Mouse (Mus musculus): ENCODE data around the gene Igfbpl1. TPM values are rescaled to one million over a fixed set of nuclear protein-coding genes. Genes with fewer than 3 reads are reported as not detected.

The Igfbpl1 gene
- polyA plus RNA-seq, 1 experiment from 2014 or later, result 57.0 TPM

- WGBS, result 64% methylated on average over 13 of the region's 13 CpGs
- no peak for ATAC-seq (replicated peaks)
- peaks cover 8% of the 10 kb centered on the region for H3K4me1 ChIP-seq
Observed at GRCm38 (mm10) chr4:45789263-45789958, 37.3 kb downstream of the Igfbpl1 start.

GRCm38 (mm10) chr4:45788446-45789081 is 38.2 kb downstream of the Igfbpl1 start:
- H3K4me2 ChIP-seq, result no peak overlapping the region
- no peak overlapping the region for H3K9ac ChIP-seq
- no peak for ATAC-seq (replicated peaks)
- peaks cover 8% of the 10 kb centered on the region for H3K4me1 ChIP-seq
- no peaks in the 10 kb centered on the region for H3K9me3 ChIP-seq
- no peak overlapping the region for H3K27ac ChIP-seq
- WGBS, result 86% methylated on average over 13 of the region's 13 CpGs
- no peak overlapping the region for H3K4me3 ChIP-seq
- no peaks in the 10 kb centered on the region for H3K27me3 ChIP-seq (replicated peaks)
- no peaks in the 10 kb centered on the region for H3K36me3 ChIP-seq (replicated peaks)

More at GRCm38 (mm10) chr4:45789263-45789958, 37.3 kb downstream of the Igfbpl1 start:
- Histone ChIP-seq H3K4me2 (no peak overlapping the region), H3K4me3 (no peak overlapping the region), H3K36me3 (replicated peaks) (no peaks in the 10 kb centered on the region), H3K9me3 (no peaks in the 10 kb centered on the region), H3K9ac (no peak overlapping the region), H3K27me3 (replicated peaks) (no peaks in the 10 kb centered on the region), H3K27ac (no peak overlapping the region)

DNA sequence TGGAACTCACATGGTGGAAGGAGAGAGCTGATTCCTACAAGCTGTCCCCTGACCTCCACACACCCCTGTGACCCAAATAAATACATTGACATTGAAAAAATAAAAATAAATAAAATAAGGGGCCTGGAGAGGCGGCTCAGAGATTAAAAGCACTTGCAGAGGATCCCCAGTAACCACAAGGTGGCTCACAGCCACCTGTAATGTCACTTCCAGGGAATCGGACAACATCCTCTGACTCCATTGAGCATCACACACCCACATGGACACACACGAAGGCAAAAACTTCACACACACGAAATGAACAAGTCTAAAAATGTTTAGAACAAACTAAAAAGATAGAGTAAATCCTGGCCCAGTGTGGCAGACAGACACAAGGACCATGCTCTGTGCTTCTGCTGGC is 40.0 kb downstream of the Igfbpl1 start:
- Histone ChIP-seq H3K4me1 (peaks cover 8% of the 10 kb centered on the region), H3K9me3 (no peaks in the 10 kb centered on the region), H3K27me3 (replicated peaks) (no peaks in the 10 kb centered on the region), H3K9ac (no peak overlapping the region), H3K36me3 (replicated peaks) (no peaks in the 10 kb centered on the region), H3K27ac (no peak overlapping the region), H3K4me2 (no peak overlapping the region), H3K4me3 (no peak overlapping the region)
- no peak for ATAC-seq (replicated peaks)
- 56% methylated on average over 4 of the region's 4 CpGs for WGBS

DNA sequence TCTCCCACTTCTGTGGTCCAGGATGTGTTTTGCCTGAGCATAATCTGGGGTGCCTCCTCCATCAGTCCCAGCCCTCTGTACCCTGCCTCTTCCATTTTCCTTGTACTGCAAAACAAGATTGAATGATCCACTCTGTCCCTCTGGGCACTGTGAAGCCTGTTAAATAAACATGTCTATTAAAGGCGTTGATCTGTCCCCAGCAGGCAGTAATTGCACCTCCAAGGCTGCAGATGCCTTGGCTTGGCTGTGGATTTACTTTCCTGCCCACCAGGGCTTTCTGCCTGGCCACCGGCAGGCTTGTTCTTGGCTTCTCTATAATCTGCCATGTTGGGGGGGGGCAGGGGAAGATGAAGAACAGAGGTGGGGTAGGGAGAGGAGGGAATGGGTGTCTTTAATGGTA is 40.8 kb downstream of the Igfbpl1 start:
- H3K4me2 ChIP-seq, result no peak overlapping the region
- H3K4me3 ChIP-seq, result no peak overlapping the region
- H3K9me3 ChIP-seq, result no peaks in the 10 kb centered on the region
- no peak overlapping the region for H3K9ac ChIP-seq
- no peak for ATAC-seq (replicated peaks)
- peaks cover 8% of the 10 kb centered on the region for H3K4me1 ChIP-seq
- no peaks in the 10 kb centered on the region for H3K36me3 ChIP-seq (replicated peaks)
- no peak overlapping the region for H3K27ac ChIP-seq
- WGBS, result 20% methylated on average over 2 of the region's 2 CpGs
- H3K27me3 ChIP-seq (replicated peaks), result no peaks in the 10 kb centered on the region

- no peak for ATAC-seq (replicated peaks)
- Histone ChIP-seq H3K27me3 (replicated peaks) (no peaks in the 10 kb centered on the region), H3K4me3 (no peak overlapping the region), H3K9ac (no peak overlapping the region), H3K27ac (no peak overlapping the region), H3K9me3 (no peaks in the 10 kb centered on the region), H3K4me2 (no peak overlapping the region), H3K36me3 (replicated peaks) (no peaks in the 10 kb centered on the region), H3K4me1 (peaks cover 8% of the 10 kb centered on the region; the same call in 1 of the 2 replicates)
- WGBS, result 67% methylated on average over 1 of the region's 1 CpGs
Observed at GRCm38 (mm10) chr4:45783671-45784070, 43.1 kb downstream of the Igfbpl1 start.

DNA sequence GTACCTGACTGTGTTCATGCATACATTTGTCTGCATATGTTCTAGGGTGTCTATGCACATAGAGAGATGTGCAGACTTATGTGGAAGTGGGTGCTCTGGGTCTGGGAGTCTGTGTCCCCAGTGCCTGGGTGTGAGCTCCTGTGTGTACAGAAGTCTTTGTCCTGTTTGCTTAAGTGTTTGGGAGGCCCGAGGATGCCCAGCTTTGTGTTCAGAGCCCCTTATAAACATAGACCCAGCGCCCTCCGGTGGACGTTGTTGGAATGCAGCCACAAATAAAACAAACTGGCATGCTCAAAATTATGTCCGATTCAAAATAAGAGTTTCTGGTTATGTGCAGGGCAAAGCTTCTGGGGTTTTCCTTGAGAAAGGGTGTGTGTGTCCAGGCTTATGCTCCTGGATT is 55.1 kb downstream of the Igfbpl1 start:
- Histone ChIP-seq H3K4me1 (peaks cover 39% of the 10 kb centered on the region), H3K27ac (peak overlapping the region; percentile 66), H3K36me3 (replicated peaks) (no peaks in the 10 kb centered on the region), H3K4me3 (no peak overlapping the region), H3K9ac (no peak overlapping the region), H3K27me3 (replicated peaks) (no peaks in the 10 kb centered on the region), H3K9me3 (no peaks in the 10 kb centered on the region), H3K4me2 (no peak overlapping the region)
- WGBS, result 3% methylated on average over 5 of the region's 5 CpGs
- peak; percentile 49 for ATAC-seq (replicated peaks)

- peak overlapping the region; percentile 66 for H3K27ac ChIP-seq
- no peak overlapping the region for H3K4me2 ChIP-seq
- no peak overlapping the region for H3K4me3 ChIP-seq
- ATAC-seq (replicated peaks), result peak; percentile 13
- H3K27me3 ChIP-seq (replicated peaks), result no peaks in the 10 kb centered on the region
- 9% methylated on average over 8 of the region's 8 CpGs for WGBS
- peaks cover 43% of the 10 kb centered on the region for H3K4me1 ChIP-seq
- H3K36me3 ChIP-seq (replicated peaks), result no peaks in the 10 kb centered on the region
- H3K9ac ChIP-seq, result no peak overlapping the region
- H3K9me3 ChIP-seq, result no peaks in the 10 kb centered on the region
Observed at GRCm38 (mm10) chr4:45771173-45771572, 55.5 kb downstream of the Igfbpl1 start.

- Histone ChIP-seq H3K4me1 (peaks cover 48% of the 10 kb centered on the region), H3K27me3 (replicated peaks) (no peaks in the 10 kb centered on the region), H3K36me3 (replicated peaks) (no peaks in the 10 kb centered on the region), H3K9ac (no peak overlapping the region), H3K27ac (peak overlapping the region; percentile 66), H3K4me2 (no peak overlapping the region), H3K4me3 (no peak overlapping the region), H3K9me3 (no peaks in the 10 kb centered on the region)
- 15% methylated on average over 4 of the region's 4 CpGs for WGBS
- ATAC-seq (replicated peaks), result no peak
Observed at GRCm38 (mm10) chr4:45770638-45771033, 56.1 kb downstream of the Igfbpl1 start.

DNA sequence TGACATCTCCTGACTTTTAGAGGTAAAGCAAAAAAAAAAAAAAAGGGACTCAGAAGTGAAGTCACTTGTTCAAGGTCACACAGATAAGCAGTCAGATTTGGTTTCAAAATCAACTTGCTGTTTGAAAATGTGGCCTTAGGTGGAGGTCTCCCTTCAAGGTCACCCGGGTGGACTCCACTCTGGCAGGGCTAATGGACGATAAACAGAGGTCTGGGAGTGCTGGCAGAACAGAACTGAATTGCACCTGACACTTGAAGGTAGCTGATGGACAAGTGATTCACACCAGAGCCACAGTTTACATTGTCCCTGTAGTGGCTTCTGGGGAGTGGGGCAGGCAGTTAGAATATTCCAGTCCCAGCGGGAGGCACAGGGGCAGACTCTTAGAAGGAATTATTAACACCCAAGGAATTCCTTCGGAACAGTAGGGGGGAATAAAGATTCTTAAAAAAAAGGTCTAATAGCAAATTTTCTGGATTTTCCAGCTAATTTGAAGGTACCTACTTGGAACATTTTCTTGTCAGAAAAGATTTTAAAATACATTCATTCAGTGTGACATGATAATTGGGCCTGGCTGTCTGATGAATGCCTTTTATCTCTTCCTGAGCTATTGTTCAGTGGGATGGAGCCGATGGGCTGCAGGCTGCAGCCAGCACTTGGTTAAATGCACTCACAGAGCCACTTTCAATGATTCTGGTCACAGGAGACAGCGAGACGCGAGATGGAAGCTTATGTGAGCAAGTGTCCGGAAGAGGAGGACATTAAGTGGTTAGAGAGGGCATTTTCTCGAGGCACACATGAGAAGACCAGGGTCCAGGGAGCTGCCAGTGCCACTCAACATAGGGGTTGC is 56.7 kb downstream of the Igfbpl1 start:
- H3K27ac ChIP-seq, result peak overlapping the region; percentile 66
- no peak overlapping the region for H3K4me2 ChIP-seq
- H3K27me3 ChIP-seq (replicated peaks), result no peaks in the 10 kb centered on the region
- no peak overlapping the region for H3K4me3 ChIP-seq
- WGBS, result 6% methylated on average over 10 of the region's 10 CpGs
- no peaks in the 10 kb centered on the region for H3K36me3 ChIP-seq (replicated peaks)
- H3K4me1 ChIP-seq, result peaks cover 54% of the 10 kb centered on the region
- ATAC-seq (replicated peaks), result no peak
- no peak overlapping the region for H3K9ac ChIP-seq
- H3K9me3 ChIP-seq, result no peaks in the 10 kb centered on the region

- Histone ChIP-seq H3K4me3 (no peak overlapping the region), H3K4me2 (no peak overlapping the region), H3K36me3 (replicated peaks) (no peaks in the 10 kb centered on the region), H3K27me3 (replicated peaks) (no peaks in the 10 kb centered on the region), H3K9ac (no peak overlapping the region), H3K4me1 (peaks cover 63% of the 10 kb centered on the region), H3K9me3 (no peaks in the 10 kb centered on the region), H3K27ac (no peak overlapping the region)
- ATAC-seq (replicated peaks), result no peak
- 26% methylated on average over 10 of the region's 10 CpGs for WGBS
Observed at GRCm38 (mm10) chr4:45769141-45769540, 57.6 kb downstream of the Igfbpl1 start.

GRCm38 (mm10) chr4:45767891-45768558 is 58.7 kb downstream of the Igfbpl1 start:
- Histone ChIP-seq H3K4me1 (peaks cover 74% of the 10 kb centered on the region), H3K4me3 (no peak overlapping the region), H3K27me3 (replicated peaks) (no peaks in the 10 kb centered on the region), H3K9me3 (no peaks in the 10 kb centered on the region), H3K36me3 (replicated peaks) (no peaks in the 10 kb centered on the region), H3K27ac (no peak overlapping the region), H3K9ac (no peak overlapping the region), H3K4me2 (no peak overlapping the region)
- no peak for ATAC-seq (replicated peaks)
- WGBS, result 59% methylated on average over 11 of the region's 11 CpGs

DNA sequence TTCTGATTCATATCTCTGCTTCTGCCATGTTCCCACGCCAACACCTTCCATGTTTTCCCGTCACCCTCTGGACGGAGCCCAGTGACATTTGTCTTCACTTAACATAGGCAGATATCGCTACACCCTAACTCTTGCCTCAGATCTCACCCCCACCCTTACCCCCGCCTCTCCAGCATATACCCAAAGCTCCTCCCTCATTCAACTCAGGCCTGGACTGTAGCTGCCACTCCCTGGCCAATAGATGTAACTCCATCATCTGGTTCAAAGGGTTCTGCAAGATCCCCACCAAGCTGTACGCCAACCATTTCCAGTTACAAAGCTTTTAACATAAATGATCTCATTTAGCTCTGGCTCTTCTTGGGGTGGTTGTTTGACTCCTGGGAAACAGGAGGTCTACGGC is 59.9 kb downstream of the Igfbpl1 start:
- 76% methylated on average over 7 of the region's 7 CpGs for WGBS
- Histone ChIP-seq H3K4me1 (peaks cover 75% of the 10 kb centered on the region), H3K9ac (no peak overlapping the region), H3K4me2 (no peak overlapping the region), H3K27me3 (replicated peaks) (no peaks in the 10 kb centered on the region), H3K4me3 (no peak overlapping the region), H3K36me3 (replicated peaks) (no peaks in the 10 kb centered on the region), H3K9me3 (no peaks in the 10 kb centered on the region), H3K27ac (no peak overlapping the region)
- no peak for ATAC-seq (replicated peaks)
